Mouse (Mus musculus) bone marrow macrophage, adult 2 months (primary cell): Measurements from ENCODE around the gene Iqschfp. TPM values are rescaled to one million over a fixed set of nuclear protein-coding genes. Genes with fewer than 3 reads are reported as not detected.

Experiments used
- H3K27ac ChIP-seq: 2 replicates; pipeline ENCODE4 v1.5.1; 2012; ENCODE audit warnings: low read depth, low read length; ENCODE audit not compliant: insufficient read depth
- H3K4me1 ChIP-seq: 2 replicates; pipeline ENCODE4 v1.6.1; 2012; ENCODE audit warnings: low read length; ENCODE audit not compliant: control insufficient read depth, insufficient read depth
- H3K4me3 ChIP-seq: 2 replicates; pipeline ENCODE4 v1.5.1; 2012; ENCODE audit warnings: mild to moderate bottlenecking, low read length, moderate library complexity; ENCODE audit not compliant: insufficient read depth
- CTCF ChIP-seq: IDR thresholded peaks from 2 replicates; pipeline ENCODE4 v1.5.1; 2012; ENCODE audit warnings: low read depth, mild to moderate bottlenecking, low read length, moderate library complexity
- POLR2A ChIP-seq: IDR thresholded peaks from 2 replicates; pipeline ENCODE4 v1.6.1; 2012; ENCODE audit warnings: mild to moderate bottlenecking, low read depth, low read length, borderline replicate concordance
- polyA plus RNA-seq: library from polyadenylated mRNA; stranded (reverse); fragments of >200 nt; gene quantifications from 2 replicates; pipeline ENCODE4 v1.2.4, GENCODE M21; 2012; ENCODE audit not compliant: missing spikeins, insufficient read depth, insufficient read length

Gene Iqschfp
- polyA plus RNA-seq, 1 experiment: not detected

- no peak overlapping the region for H3K4me3 ChIP-seq
- H3K4me1 ChIP-seq: no peaks in the 10 kb centered on the region
- no peak overlapping the region for H3K27ac ChIP-seq
- no peak for TF ChIP-seq CTCF
Observed at GRCm38 (mm10) chr3:68398691-68399090, 506.7 kb downstream of the Iqschfp start.

GRCm38 (mm10) chr3:68400121-68400520 is 508.1 kb downstream of the Iqschfp start:
- no peaks in the 10 kb centered on the region for H3K4me1 ChIP-seq
- no peak for TF ChIP-seq CTCF
- TF ChIP-seq POLR2A: no peak
- H3K4me3 ChIP-seq: no peak overlapping the region

DNA sequence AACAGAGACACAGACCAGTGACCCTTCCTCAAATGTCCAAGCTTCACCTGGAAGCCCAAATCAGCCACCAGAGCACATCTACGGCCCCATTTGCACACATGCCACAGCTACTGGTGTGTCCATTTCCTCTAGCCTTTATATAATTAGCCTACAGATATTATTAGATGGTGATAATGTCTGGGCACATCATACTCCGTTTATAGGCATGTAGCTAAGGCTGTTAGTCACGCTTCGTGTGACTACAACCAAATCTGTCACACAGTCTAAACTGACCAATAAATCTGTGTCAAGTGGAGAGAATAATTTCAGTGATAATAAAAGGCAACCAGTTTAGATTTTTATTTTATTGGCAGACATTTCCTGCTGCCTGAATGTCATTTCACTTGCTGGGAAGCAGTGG is 511.3 kb downstream of the Iqschfp start:
- Histone ChIP-seq H3K4me1 (no peaks in the 10 kb centered on the region), H3K27ac (no peak overlapping the region), H3K4me3 (no peak overlapping the region)
- no peak for TF ChIP-seq CTCF
- TF ChIP-seq POLR2A: no peak

More at GRCm38 (mm10) chr3:68400121-68400520, 508.1 kb downstream of the Iqschfp start:
- H3K27ac ChIP-seq: no peak overlapping the region

- Histone ChIP-seq H3K27ac (no peak overlapping the region), H3K4me3 (no peak overlapping the region), H3K4me1 (no peaks in the 10 kb centered on the region)
- TF ChIP-seq CTCF (no peak), POLR2A (no peak)
Observed at GRCm38 (mm10) chr3:68403783-68404217, 511.8 kb downstream of the Iqschfp start.

- H3K27ac ChIP-seq: no peak overlapping the region
- no peak for TF ChIP-seq POLR2A
- no peak for TF ChIP-seq CTCF
Observed at GRCm38 (mm10) chr3:68405724-68406123, 513.7 kb downstream of the Iqschfp start.

DNA sequence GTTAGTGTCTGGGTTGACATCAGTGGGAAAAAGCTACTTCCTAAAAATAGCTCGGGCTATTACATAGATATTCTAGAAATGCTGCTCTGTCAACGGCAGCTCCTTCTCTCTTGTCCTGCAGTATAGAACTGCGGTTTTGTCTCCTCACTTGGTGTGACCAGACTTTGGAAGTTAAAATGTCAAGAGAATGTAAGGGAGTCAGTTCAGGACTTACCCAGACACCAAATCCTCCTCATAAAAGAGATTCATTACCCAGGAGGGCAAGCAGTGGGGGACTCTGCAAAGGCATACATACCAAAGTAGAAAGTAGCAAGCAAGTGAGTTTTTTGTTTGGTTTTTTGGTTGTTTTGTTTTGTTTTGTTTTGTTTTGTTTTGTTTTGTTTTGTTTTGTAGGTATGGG is 520.2 kb downstream of the Iqschfp start:
- no peak for TF ChIP-seq CTCF
- no peak for TF ChIP-seq POLR2A
- H3K4me3 ChIP-seq: no peak overlapping the region
- H3K27ac ChIP-seq: no peak overlapping the region
- no peaks in the 10 kb centered on the region for H3K4me1 ChIP-seq

More at GRCm38 (mm10) chr3:68405724-68406123, 513.7 kb downstream of the Iqschfp start:
- Histone ChIP-seq H3K4me1 (no peaks in the 10 kb centered on the region), H3K4me3 (no peak overlapping the region)

DNA sequence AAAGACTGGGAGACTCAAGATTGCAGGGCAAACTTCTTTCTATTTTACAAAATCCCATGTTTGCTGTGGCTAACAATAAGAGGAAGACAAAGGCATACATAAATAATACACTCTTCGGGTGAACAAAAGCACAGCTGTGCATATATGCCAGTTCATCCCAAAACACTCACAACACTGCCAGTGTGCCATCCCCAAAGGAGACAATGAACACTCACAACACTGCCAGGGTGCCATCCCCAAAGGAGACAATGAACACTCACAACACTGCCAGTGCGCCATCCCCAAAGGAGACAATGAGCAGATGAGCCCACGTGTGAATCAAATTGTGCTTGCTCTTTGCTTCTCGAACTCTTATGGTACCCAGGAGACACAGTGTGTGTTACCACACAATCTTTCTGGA is 527.8 kb downstream of the Iqschfp start:
- H3K4me3 ChIP-seq: no peak overlapping the region
- no peak for TF ChIP-seq CTCF
- no peak for TF ChIP-seq POLR2A
- H3K27ac ChIP-seq: no peak overlapping the region
- no peaks in the 10 kb centered on the region for H3K4me1 ChIP-seq

GRCm38 (mm10) chr3:68420927-68421326 is 528.9 kb downstream of the Iqschfp start:
- Histone ChIP-seq H3K27ac (no peak overlapping the region), H3K4me1 (no peaks in the 10 kb centered on the region), H3K4me3 (no peak overlapping the region)
- TF ChIP-seq CTCF (no peak), POLR2A (no peak)

DNA sequence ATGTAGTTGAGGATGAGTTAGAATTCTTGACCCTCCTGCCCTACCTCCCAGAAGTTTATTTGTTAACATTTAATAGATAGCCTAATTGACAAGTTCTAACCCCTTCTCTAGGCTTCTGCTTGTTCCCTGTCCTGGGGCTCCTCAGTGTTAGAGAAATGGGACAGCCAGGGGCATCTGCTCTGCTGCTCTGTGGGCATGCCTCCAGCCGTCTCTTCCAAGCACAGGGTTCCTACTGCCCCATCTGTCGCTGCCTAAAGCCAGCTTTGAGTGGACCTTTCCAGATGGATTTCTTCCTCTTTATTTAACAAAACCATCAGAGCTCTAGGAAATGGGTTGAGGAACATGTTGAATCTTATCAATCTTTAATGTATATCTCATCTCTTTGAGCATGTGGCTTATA is 529.8 kb downstream of the Iqschfp start:
- H3K4me3 ChIP-seq: no peak overlapping the region
- no peak overlapping the region for H3K27ac ChIP-seq
- TF ChIP-seq CTCF (no peak), POLR2A (no peak)
- H3K4me1 ChIP-seq: no peaks in the 10 kb centered on the region

- TF ChIP-seq POLR2A: no peak
- no peak for TF ChIP-seq CTCF
- H3K4me1 ChIP-seq: no peaks in the 10 kb centered on the region
- H3K27ac ChIP-seq: no peak overlapping the region
- no peak overlapping the region for H3K4me3 ChIP-seq
Observed at GRCm38 (mm10) chr3:68428081-68428480, 536.0 kb downstream of the Iqschfp start.

GRCm38 (mm10) chr3:68434435-68434834 is 542.4 kb downstream of the Iqschfp start:
- Histone ChIP-seq H3K4me3 (no peak overlapping the region), H3K4me1 (no peaks in the 10 kb centered on the region), H3K27ac (no peak overlapping the region)
- no peak for TF ChIP-seq POLR2A
- no peak for TF ChIP-seq CTCF

DNA sequence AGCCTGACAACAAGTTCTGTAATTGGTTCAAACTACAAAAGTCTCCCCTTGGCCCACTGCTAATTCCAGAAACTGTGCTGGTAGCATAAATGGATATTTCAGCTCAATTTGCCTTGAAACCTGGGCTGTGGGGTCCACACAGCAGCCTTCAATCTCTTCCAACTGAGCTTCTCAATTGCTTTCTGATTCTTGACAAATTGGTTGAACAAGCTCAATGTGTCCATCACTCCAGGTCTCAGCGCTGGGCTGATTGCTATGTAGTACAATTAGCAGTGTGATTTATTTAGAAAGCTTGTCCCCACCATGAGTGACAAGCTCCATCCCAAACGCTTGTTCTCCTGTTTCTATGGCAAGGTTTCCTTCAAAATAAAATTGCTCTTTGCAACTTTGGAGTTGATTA is 542.9 kb downstream of the Iqschfp start:
- TF ChIP-seq POLR2A: no peak
- TF ChIP-seq CTCF: no peak
- Histone ChIP-seq H3K4me3 (no peak overlapping the region), H3K27ac (no peak overlapping the region), H3K4me1 (no peaks in the 10 kb centered on the region)
